Mouse (Mus musculus): ENCODE measurements around the gene Nfkbid. TPM values are rescaled to one million over a fixed set of nuclear protein-coding genes. Genes with fewer than 3 reads are reported as not detected.

Gene Nfkbid
- 853 TPM for polyA plus RNA-seq (2017; shearing (Covaris generic))

DNA sequence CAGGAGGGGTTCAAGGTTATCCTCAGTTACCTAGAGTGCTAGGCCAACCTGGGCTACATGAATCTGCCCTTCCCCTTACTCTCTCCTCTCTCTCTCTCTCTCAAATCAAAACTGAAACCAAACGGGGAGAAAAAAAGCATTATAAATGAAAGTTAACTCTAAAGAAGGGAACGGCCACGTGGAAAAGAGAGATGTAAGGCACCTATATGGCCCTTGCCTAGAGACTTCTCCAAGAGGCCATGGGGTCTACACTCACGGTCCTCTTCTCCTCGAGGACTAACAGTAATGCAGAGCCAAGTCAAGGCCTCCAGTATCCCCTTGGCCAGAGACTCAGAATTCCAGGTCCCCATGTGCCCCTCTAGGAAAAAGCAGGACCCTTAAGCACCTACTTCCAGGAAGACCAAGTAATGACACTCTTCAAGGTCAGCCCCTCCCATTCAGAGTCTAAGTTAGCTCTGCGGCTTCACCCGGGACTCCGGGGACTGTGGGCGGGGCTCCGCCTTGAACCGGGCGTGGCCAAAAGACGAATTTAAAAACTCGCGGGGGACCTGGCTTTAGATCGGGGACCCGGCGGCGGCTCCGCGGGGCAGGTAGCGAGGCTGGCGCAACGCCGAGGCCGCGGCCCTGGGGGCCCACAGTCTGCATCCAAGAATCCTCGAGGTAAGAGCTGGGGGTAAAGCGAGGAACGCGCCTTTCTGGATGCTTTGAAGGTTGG, at the start of gene Nfkbid:
Nfkbid (plus strand) TSS at position 558 of the 715 bp plus-strand sequence.

GRCm38 (mm10) chr7:30413596-30413995, 7.9 kb upstream of the Nfkbid start, which contains the start of gene Tyrobp:
Tyrobp (plus strand) TSS chr7:30413760.

DNA sequence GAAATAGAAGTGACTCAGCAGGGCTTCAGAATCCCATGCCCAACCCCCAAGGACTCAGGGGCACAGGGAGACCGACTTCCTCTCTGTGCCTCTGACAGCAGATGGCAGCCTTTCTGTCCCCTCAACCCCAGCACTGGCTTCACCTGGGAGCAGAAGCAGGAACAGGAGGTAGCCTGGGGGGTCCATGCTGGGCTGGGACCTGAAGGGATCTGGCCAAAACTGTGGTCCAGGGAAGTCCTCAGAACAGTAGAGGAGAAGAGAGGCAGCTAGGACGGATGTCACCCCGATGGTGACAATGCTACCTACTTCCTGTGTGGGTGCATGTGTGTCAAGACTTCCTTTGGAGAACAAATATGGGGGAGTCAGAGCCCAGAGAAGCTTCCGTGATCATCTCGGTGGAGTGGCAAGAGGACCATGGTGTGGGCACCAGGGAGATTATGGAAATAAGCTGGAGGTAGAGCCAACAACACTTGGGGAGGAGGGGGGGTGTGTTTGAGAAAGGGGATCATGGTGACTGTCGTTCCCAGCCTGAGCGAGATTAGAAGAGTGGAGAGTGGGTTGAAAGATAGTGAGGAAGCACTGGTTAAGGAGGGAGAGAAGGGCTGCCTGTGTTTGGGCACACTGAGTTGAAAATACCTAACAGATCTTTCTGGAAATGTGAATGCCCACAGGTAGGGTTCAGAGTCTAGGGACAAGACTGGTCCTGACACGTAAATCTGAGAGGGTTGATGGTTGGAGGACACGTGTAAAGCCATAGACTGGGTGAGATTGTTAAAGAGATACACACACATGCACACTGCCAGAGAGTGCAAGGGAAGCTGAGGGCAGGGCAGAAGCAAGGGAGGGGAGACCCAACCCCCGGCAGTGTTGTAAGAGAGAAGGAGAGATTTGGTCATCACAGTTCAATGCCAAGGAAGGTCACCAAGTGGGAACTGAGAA, 1.7 kb upstream of the Nfkbid start, which contains the start of gene Hcst:
Hcst (minus strand) TSS at position 294 of the 939 bp plus-strand sequence.

GRCm38 (mm10) chr7:30444971-30445751, 23.6 kb downstream of the Nfkbid start, which contains the start of gene Aplp1:
Aplp1 (minus strand) TSS chr7:30445535.

DNA sequence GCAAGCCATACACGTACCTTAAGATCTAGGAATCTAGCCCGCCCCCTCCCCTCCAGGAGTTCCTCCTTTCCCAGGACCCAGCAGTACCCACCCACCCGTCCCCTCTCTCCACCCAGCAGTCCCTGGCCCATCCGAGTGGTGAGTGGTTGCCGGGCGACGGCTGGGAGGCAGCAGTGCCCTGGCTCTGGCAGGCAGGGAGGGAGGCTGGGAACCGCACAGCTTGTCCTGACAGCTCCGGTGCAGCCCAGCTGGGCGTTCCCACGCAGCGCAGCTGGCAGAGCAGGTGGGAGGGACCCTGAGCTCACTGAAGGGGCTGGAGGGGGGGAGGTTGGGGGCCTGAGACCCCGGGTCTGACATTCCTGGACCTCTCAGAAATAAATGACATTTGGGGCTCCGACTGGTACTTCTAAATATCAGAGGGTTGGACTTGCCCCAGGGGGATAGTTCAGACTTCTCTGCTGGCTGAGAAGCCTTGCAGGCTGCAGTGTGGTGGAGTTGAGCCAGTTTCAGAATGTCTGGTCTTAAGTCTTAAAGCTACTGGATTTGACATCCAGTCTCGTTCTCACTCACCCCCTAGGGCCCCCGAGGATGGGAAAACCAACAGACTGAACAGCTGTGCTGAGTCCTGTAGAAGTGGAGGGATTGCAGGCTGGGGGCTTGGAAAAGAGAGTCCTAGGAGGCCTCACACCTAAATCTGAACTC, 36.2 kb downstream of the Nfkbid start, which contains the start of the genes Kirrel2 and Nphs1:
Kirrel2 (minus strand) TSS at position 62 of the 702 bp plus-strand sequence.
Nphs1 (plus strand) TSS at position 687 of the 702 bp plus-strand sequence.

Other genes with a start within 250 kb of the Nfkbid start
- not detected for gene Cox7a1, start 237.6 kb upstream of the Nfkbid start, polyA plus RNA-seq (2017; shearing (Covaris generic))
- 71.9 TPM for gene Capns1, start 222.9 kb upstream of the Nfkbid start, polyA plus RNA-seq (2017; shearing (Covaris generic))
- gene Polr2i, start 189.8 kb upstream of the Nfkbid start, polyA plus RNA-seq (2017; shearing (Covaris generic)), result 22.1 TPM
- 59.1 TPM for gene Tbcb, start 189.5 kb upstream of the Nfkbid start, polyA plus RNA-seq (2017; shearing (Covaris generic))
- not detected for gene Ovol3, start 186.0 kb upstream of the Nfkbid start, polyA plus RNA-seq (2017; shearing (Covaris generic))
- gene Thap8, start 141.6 kb upstream of the Nfkbid start, polyA plus RNA-seq (2017; shearing (Covaris generic)), result 0.37 TPM
- 5.2 TPM for gene Wdr62, start 141.3 kb upstream of the Nfkbid start, polyA plus RNA-seq (2017; shearing (Covaris generic))
- 0.41 TPM for gene Clip3, start 130.0 kb upstream of the Nfkbid start, polyA plus RNA-seq (2017; shearing (Covaris generic))
- gene Alkbh6, start 113.0 kb upstream of the Nfkbid start, polyA plus RNA-seq (2017; shearing (Covaris generic)), result 86.8 TPM
- 5.9 TPM for gene Syne4, start 106.9 kb upstream of the Nfkbid start, polyA plus RNA-seq (2017; shearing (Covaris generic))
- gene E130208F15Rik, start 100.0 kb upstream of the Nfkbid start, polyA plus RNA-seq (2017; shearing (Covaris generic)), result not detected
- 20.6 TPM for gene Sdhaf1, start 97.8 kb upstream of the Nfkbid start, polyA plus RNA-seq (2017; shearing (Covaris generic))
- not detected for gene Lrfn3, start 59.0 kb upstream of the Nfkbid start, polyA plus RNA-seq (2017; shearing (Covaris generic))
- gene Tyrobp, start 8.0 kb upstream of the Nfkbid start, polyA plus RNA-seq (2017; shearing (Covaris generic)), result 2.8 TPM
- gene Hcst, start 1.9 kb upstream of the Nfkbid start, polyA plus RNA-seq (2017; shearing (Covaris generic)), result 589 TPM
- gene Aplp1, start 23.8 kb downstream of the Nfkbid start, polyA plus RNA-seq (2017; shearing (Covaris generic)), result 34.3 TPM
- gene Kirrel2, start 36.0 kb downstream of the Nfkbid start, polyA plus RNA-seq (2017; shearing (Covaris generic)), result 0.25 TPM
- gene Nphs1, start 36.6 kb downstream of the Nfkbid start, polyA plus RNA-seq (2017; shearing (Covaris generic)), result not detected
- not detected for gene Prodh2, start 71.9 kb downstream of the Nfkbid start, polyA plus RNA-seq (2017; shearing (Covaris generic))
- gene Arhgap33, start 113.3 kb downstream of the Nfkbid start, polyA plus RNA-seq (2017; shearing (Covaris generic)), result 1.0 TPM
- gene Hspb6, start 130.4 kb downstream of the Nfkbid start, polyA plus RNA-seq (2017; shearing (Covaris generic)), result 3.3 TPM
- 3.3 TPM for gene Proser3, start 130.6 kb downstream of the Nfkbid start, polyA plus RNA-seq (2017; shearing (Covaris generic))
- gene Lin37, start 138.1 kb downstream of the Nfkbid start, polyA plus RNA-seq (2017; shearing (Covaris generic)), result 48.0 TPM
- 84.8 TPM for gene U2af1l4, start 141.6 kb downstream of the Nfkbid start, polyA plus RNA-seq (2017; shearing (Covaris generic))
- 57.8 TPM for gene Gm49396, start 141.6 kb downstream of the Nfkbid start, polyA plus RNA-seq (2017; shearing (Covaris generic))
- gene Psenen, start 141.9 kb downstream of the Nfkbid start, polyA plus RNA-seq (2017; shearing (Covaris generic)), result 137 TPM
- 59.7 TPM for gene Igflr1, start 143.7 kb downstream of the Nfkbid start, polyA plus RNA-seq (2017; shearing (Covaris generic))
- 14.0 TPM for gene Kmt2b, start 167.0 kb downstream of the Nfkbid start, polyA plus RNA-seq (2017; shearing (Covaris generic))
- 12.8 TPM for gene Zbtb32, start 177.2 kb downstream of the Nfkbid start, polyA plus RNA-seq (2017; shearing (Covaris generic))
- 0.79 TPM for gene Upk1a, start 191.1 kb downstream of the Nfkbid start, polyA plus RNA-seq (2017; shearing (Covaris generic))
- 388 TPM for gene Cox6b1, start 204.4 kb downstream of the Nfkbid start, polyA plus RNA-seq (2017; shearing (Covaris generic))
- not detected for gene Etv2, start 214.1 kb downstream of the Nfkbid start, polyA plus RNA-seq (2017; shearing (Covaris generic))
- gene Rbm42, start 228.6 kb downstream of the Nfkbid start, polyA plus RNA-seq (2017; shearing (Covaris generic)), result 194 TPM
- gene Haus5, start 243.3 kb downstream of the Nfkbid start, polyA plus RNA-seq (2017; shearing (Covaris generic)), result 36.3 TPM
- gene Pmis2, start 249.9 kb downstream of the Nfkbid start, polyA plus RNA-seq (2017; shearing (Covaris generic)), result 0.56 TPM